Mouse (Mus musculus) T-helper 17 cell (primary cell): Measurements from ENCODE around the gene Cdh11.

Source experiments
- in situ Hi-C, 2 experiments: fragments of 300-600 bp; cut with MboI, MseI; formaldehyde crosslinking; loops; 1 replicate in 1 of 2; 2 replicates in 1 of 2; pipeline ENCODE4 v1.15.1; 2025; ENCODE audit warnings: high pct_unique_total_duplicates in 2 of 2

Gene Cdh11

DNA sequence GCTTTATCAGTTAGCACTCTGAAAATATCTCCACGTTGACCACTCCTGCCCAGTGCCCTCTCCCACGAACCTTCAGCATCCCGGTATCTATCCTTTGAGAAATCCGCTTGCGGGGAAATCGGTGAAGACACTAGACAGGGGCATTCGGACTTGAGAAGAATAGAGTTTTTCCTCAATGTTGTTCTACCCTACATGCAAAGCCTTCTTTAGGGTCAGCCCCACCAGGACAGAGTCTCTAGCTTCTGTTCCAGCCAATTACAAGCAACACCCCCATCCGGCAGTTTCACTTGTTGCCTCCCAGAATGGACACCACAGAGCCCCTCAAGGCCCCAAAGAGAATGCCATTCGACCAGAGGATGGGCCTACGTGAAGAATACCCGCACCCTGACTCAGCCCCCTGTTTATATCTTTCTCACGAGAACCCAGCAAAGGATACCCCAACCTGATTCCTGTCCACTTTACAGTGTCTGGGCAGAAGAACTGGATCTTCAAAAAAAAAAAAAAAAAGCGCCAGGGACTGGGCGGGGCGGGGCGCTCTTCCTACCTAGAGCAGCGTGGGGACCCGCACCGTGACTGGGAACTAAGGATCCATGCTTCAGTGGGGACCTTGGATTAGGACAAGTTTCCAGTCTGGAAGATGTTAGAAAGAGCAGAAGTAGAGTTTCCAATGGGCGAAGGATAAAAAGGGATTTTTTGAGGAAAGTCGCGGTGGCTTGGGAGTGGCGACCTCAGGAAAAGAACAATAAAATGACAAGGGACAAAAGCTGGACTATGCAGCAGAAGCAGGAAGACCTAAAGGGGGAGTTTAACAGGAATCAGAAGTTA is at the start of gene Cdh11:
Gene Cdh11, minus strand, starts transcription at position 51 of the 825 bp plus-strand sequence.
- in situ Hi-C loops, result loop anchor here in 1 of 2 experiments (10.0 kb wide), 2 partner anchors 541 to 1941 kb away; no protein-coding TSS in a partner anchor

- in situ Hi-C loops, result no loop called here
Observed at GRCm38 (mm10) chr8:102813959-102814358, 28.5 kb upstream of the Cdh11 start.

DNA sequence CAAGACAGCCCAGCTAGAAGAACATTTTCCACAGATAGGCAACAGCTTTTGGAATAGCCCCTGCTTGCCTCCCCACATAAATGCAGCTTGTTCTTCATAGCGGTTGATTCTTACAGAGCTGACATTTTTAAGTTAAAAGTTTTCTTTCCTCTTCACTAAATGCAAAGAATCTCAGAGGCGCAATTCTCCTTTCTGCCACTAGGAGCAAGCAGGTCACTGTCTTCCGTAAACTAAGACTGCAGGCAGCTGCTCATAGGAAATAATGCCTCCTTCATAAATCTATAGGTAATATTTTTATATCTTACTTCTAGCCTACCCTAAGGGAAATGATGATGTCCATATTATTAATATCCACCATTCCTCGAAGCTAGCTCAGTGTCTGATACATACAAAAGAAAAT is 4.9 kb upstream of the Cdh11 start:
- in situ Hi-C loops, result no loop called here

- in situ Hi-C loops, result loop anchor here in 1 of 2 experiments (10.0 kb wide), 2 partner anchors 542 to 1942 kb away; no protein-coding TSS in a partner anchor
Observed at GRCm38 (mm10) chr8:102786467-102787360, 1.3 kb upstream of the Cdh11 start.

- in situ Hi-C loops, result loop anchor here in 1 of 2 experiments (10.0 kb wide), 2 partner anchors 540 to 1940 kb away; no protein-coding TSS in a partner anchor
Observed at GRCm38 (mm10) chr8:102784835-102785455, 497 bp downstream of the Cdh11 start.

GRCm38 (mm10) chr8:102783821-102784591 is 1.4 kb downstream of the Cdh11 start:
- in situ Hi-C loops, result loop anchor here in 1 of 2 experiments (10.0 kb wide), 2 partner anchors 539 to 1939 kb away; no protein-coding TSS in a partner anchor

- in situ Hi-C loops, result loop anchor here in 1 of 2 experiments (10.0 kb wide), 2 partner anchors 538 to 1938 kb away; no protein-coding TSS in a partner anchor
Observed at GRCm38 (mm10) chr8:102782707-102783489, 2.5 kb downstream of the Cdh11 start.

DNA sequence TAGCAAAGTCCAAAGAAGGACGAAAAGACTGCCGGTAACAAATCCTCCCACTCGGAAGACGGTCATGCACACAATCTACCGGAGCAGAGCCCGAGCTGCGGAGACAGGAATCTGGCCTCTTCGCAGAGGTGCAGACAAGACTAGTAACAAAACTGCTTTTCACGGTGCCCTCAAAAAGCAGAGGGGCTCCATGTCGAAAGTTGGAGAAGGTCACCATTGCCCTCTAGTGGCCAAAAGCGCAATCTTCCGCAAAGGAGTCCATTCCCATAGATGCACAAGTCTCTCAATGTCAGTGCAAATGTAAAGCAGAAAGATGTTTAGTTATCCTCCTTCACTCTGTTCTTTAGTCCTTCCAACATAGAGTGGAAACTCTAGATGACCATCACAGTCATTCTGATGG is 4.5 kb downstream of the Cdh11 start:
- in situ Hi-C loops, result loop anchor here in 1 of 2 experiments (10.0 kb wide), 2 partner anchors 536 to 1936 kb away; no protein-coding TSS in a partner anchor

- in situ Hi-C loops, result no loop called here
Observed at GRCm38 (mm10) chr8:102774594-102774993, 10.8 kb downstream of the Cdh11 start.

GRCm38 (mm10) chr8:102771456-102771855 is 14.0 kb downstream of the Cdh11 start:
- in situ Hi-C loops, result no loop called here

GRCm38 (mm10) chr8:102753839-102754238 is 31.6 kb downstream of the Cdh11 start:
- in situ Hi-C loops, result no loop called here

DNA sequence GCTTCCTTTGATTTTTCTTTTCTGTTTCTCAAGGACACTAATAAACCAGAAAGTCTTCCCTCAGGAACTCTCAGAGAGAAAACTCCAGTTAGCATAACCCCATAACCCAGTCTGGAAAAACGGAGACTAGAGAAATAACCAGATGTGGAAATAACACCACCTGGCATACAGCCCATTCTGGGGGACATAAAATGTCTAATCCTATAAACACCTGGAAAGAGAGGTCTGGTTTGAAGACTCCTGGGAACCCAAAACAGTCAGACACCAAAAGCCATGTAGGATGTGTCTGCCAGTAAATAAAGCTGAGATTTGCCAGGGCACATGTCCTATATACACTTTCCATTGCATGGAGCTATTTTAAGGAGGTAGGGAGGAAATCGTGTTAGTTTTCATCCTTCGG is 42.5 kb downstream of the Cdh11 start:
- in situ Hi-C loops, result no loop called here

DNA sequence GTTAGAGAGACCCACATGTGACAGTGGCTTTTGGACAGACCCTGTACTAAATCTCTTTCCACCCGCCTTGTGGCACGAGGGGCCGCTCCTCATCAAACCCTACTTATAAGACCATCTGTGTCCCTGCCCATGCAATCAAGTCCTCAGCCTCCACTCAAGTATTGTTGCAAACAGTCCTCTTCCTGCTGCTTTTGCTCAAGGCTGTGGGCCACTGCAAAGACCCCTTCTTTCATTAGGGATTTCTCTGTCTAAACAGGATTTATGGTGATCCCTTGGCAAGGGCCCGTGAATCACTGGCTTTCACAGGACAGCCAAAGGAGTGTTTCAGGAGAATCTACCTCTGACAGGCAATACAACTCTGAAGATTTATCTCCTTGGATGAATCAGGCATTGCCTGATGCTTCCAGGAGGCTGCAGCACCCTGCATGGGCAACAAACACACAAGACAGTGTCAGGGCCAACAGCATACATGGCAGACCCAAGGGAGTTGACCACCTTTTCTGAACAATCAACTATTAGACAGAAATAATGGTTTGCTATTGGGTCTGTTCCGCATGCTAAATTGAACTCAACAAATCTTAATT is 43.3 kb downstream of the Cdh11 start:
- in situ Hi-C loops, result no loop called here

GRCm38 (mm10) chr8:102740963-102741362 is 44.5 kb downstream of the Cdh11 start:
- in situ Hi-C loops, result no loop called here

GRCm38 (mm10) chr8:102738961-102739487 is 46.4 kb downstream of the Cdh11 start:
- in situ Hi-C loops, result no loop called here

DNA sequence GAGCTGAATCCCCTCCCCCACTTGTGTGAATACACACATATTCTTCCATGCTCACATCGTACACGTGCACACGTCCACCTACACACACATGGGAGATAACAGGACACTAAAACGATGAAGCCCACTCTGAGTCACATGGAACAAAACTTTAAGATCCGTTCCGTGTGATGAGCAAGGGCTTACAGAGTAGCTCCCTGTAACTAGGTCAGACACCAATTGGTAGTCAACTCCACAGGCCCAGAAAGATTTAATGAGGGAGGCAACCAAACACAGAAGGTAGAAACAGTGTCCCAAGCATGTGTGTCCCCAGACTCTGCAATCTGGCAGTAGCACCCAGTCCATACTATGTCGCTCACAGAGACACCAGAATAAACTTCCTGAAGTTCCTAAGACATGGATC is 47.0 kb downstream of the Cdh11 start:
- in situ Hi-C loops, result no loop called here

DNA sequence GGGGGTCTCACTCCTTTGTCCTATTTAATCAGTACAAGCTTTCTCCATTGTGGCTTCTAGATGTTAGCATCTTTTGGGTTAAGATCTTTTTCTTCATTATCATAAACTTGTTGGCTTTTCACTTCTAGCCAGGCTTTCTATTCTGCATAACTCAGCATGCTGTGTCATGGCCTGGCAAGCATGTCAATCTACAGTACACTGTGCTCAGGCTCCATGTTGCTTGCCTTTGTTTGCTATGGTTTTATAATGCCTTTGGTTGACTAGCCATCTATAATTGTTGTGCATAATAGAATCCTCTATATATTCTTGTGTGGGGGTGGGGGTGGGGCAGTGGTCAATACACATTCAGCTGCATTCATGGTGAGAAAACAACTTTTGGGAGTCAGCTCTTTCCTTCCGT is 51.0 kb downstream of the Cdh11 start:
- in situ Hi-C loops, result no loop called here

DNA sequence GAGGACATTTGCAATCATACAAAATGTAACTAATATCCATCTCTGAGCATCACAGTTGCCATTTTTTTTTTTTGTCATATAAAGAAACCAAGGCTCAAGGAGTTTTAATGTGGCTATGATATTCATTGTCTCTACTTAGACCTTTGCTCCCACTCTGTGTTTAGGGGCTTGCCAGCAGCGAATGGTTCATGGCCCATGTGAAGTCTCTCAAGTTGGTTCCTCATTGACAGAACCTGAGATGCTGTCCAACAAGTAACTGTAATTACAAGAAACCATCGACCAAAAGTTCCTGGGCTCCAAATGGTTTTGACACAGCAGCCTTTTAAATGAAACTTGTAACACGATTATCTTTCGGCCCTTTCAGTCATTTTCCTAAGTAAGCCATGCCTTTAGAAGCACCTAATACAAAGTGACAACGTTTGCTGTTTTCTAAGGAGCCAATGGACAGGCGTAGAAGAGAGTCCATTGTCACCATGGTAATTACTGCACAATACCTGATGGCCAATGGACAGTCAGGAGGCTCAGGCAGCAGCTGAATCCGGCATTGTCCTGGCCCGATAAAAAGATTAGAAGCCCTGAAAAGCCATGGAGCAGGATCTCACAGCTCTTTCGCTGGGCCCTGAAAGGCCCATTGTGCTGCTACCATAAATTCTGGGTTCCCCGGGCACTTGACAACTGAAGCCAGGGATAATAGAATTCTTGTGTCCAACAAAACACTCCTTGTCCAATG is 59.1 kb downstream of the Cdh11 start:
- in situ Hi-C loops, result no loop called here
